Mouse (Mus musculus): ENCODE results near the gene Htatsf1.

DNA sequence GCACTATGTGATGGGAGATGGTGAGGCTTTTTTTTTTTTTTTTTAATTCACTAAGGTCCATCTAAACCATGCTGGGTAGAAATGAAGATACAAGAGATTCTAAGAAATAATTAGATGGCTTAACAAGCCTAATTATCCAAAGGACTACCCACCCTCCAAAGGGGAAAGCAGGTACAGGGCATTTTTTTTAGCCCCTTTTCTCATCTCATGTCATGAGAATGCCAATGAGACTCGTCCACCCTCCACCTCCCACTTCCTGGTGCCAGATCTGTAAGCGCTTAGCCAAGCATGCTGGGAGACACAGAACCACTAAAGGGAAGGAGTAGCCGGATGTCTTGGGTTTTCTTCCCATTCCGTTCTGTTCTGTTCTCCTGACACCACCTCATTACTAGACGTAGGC lies 10.6 kb upstream of the Htatsf1 start, which contains the start of gene Brs3:
- TF ChIP-seq CTCF (conservative IDR thresholded peaks at IDR 0.05; ENCODE audit: low read length) (no peak), NANOG (IDR thresholded peaks at IDR 0.05; ENCODE audit: borderline replicate concordance, low read length) (no peak)
